Mouse (Mus musculus) forebrain, embryonic 16.5 days (tissue): ENCODE measurements around the gene Babam2. TPM values are rescaled to one million over a fixed set of nuclear protein-coding genes. Genes with fewer than 3 reads are reported as not detected.
"Not testable (repeated sequence)": the region's sequence is repeated elsewhere in the genome, so short reads cannot be mapped to it uniquely, and the experiment has no call there.

Experiments used
- ATAC-seq: fragments of 200-750 bp; cut with Nextera tagmentation; 2 replicates; pipeline ENCODE4 v1.8.0; 2017; ENCODE audit warnings: mild to moderate bottlenecking, moderate library complexity
- H3K27ac ChIP-seq: fragments of 300-500 bp; sonication (generic); 2 replicates; pipeline ENCODE4 v1.5.1; 2014; ENCODE audit warnings: low read length, control low read depth
- H3K27me3 ChIP-seq: fragments of 300-500 bp; sonication (generic); replicated peaks from 2 replicates; pipeline ENCODE4 v1.6.1; 2014; ENCODE audit warnings: low read length; ENCODE audit not compliant: control insufficient read depth, insufficient read depth
- H3K36me3 ChIP-seq: fragments of 300-500 bp; sonication (generic); 2 replicates; pipeline ENCODE4 v1.6.1; 2014; ENCODE audit not compliant: control insufficient read depth, insufficient read depth
- H3K4me1 ChIP-seq: fragments of 300-500 bp; sonication (generic); replicated peaks from 2 replicates; pipeline ENCODE4 v1.6.1; 2014; ENCODE audit warnings: low read length; ENCODE audit not compliant: control insufficient read depth, insufficient read depth
- H3K4me2 ChIP-seq: fragments of 300-500 bp; sonication (generic); 2 replicates; pipeline ENCODE4 v1.6.1; 2014; ENCODE audit warnings: mild to moderate bottlenecking, low read length, control low read depth
- H3K4me3 ChIP-seq: fragments of 300-500 bp; sonication (generic); replicated peaks from 2 replicates; pipeline ENCODE4 v1.5.1; 2014; ENCODE audit warnings: mild to moderate bottlenecking, low read length, control low read depth
- H3K9ac ChIP-seq: fragments of 300-500 bp; sonication (generic); replicated peaks from 2 replicates; pipeline ENCODE4 v1.6.1; 2014; ENCODE audit warnings: low read depth, low read length, control low read depth
- H3K9me3 ChIP-seq: fragments of 300-500 bp; sonication (generic); 2 replicates; pipeline ENCODE4 v1.6.1; 2016; ENCODE audit warnings: low read length; ENCODE audit not compliant: control insufficient read depth
- WGBS: fragments of 180-500 bp; shearing (Covaris S2); extraction: QIAGEN DNeasy Blood & Tissue Kit; methylation state at CpG from one replicate; pipeline ENCODE4 v1.1.7; 2014; 5-methylcytosine and 5-hydroxymethylcytosine counted together
- polyA plus RNA-seq: library from polyadenylated mRNA; unstranded; fragments of >200 nt; fragmentation: Nextera tagmentation; extraction: Ambion mirVana; gene quantifications from 2 replicates; pipeline ENCODE4 v1.2.1, GENCODE M21; 2015

The Babam2 gene
- polyA plus RNA-seq, 1 experiment from 2014 or later, result 53.5 TPM

- WGBS, result 87% methylated on average over 8 of the region's 8 CpGs
- H3K4me3 ChIP-seq, result no peak overlapping the region
- no peaks in the 10 kb centered on the region for H3K4me1 ChIP-seq
- no peak for ATAC-seq
- H3K27me3 ChIP-seq, result no peaks in the 10 kb centered on the region
- H3K9ac ChIP-seq, result no peak overlapping the region
- no peaks in the 10 kb centered on the region for H3K9me3 ChIP-seq
- H3K27ac ChIP-seq, result no peak overlapping the region
- no peak overlapping the region for H3K4me2 ChIP-seq
- H3K36me3 ChIP-seq, result no peaks in the 10 kb centered on the region
These were observed 265.9 kb downstream of the Babam2 start for GRCm38 (mm10) chr5:31963352-31963751.

DNA sequence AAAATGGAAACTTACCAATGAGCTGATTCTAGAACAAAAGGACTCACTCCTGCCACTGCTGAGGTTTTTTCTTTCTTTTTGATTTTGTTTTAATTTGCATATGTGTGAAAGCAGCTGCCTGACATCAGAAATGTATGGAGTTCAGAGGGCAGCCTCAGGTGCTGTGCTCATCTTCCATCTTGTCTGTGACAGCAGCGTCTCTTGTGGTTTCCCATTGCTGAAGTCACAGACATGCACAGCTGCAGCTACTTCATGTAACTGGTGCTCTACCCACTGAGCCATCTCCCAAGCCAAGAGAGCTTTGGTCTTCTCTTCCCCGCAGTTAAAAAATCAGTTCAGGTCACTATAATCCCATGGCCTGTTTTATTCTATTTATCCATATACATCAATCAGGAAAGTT lies 266.4 kb downstream of the Babam2 start:
- ATAC-seq, result no peak
- WGBS, result 92% methylated on average over 2 of the region's 2 CpGs

DNA sequence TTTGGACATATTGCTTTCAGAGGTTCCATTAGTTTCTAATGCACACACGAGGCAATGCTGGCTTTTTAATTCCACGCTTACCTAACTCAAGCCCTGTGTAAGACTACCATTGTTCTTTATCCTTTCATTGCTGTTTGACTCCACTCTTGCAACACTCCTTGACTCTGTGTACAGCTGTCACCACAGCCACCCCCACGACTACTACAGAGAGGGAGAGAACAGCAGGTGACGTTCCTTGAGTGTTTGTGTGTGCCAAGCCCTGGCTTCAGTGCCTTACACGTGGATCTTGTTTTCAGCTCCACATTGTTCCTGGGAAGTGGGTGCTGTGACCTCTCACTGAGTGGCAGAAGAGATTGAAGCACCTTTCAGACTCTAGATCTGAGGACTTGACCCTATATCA lies 269.3 kb downstream of the Babam2 start:
- H3K4me3 ChIP-seq, result no peak overlapping the region
- ATAC-seq, result no peak
- WGBS, result 56% methylated on average over 5 of the region's 5 CpGs
- no peaks in the 10 kb centered on the region for H3K27me3 ChIP-seq
- H3K4me2 ChIP-seq, result no peak overlapping the region
- H3K27ac ChIP-seq, result no peak overlapping the region
- H3K36me3 ChIP-seq, result no peaks in the 10 kb centered on the region
- no peaks in the 10 kb centered on the region for H3K4me1 ChIP-seq
- no peak overlapping the region for H3K9ac ChIP-seq
- no peaks in the 10 kb centered on the region for H3K9me3 ChIP-seq

More for the DNA sequence above, 266.4 kb downstream of the Babam2 start:
- H3K4me3 ChIP-seq, result no peak overlapping the region
- H3K4me1 ChIP-seq, result no peaks in the 10 kb centered on the region
- H3K9ac ChIP-seq, result no peak overlapping the region
- H3K36me3 ChIP-seq, result no peaks in the 10 kb centered on the region
- H3K27me3 ChIP-seq, result no peaks in the 10 kb centered on the region
- no peak overlapping the region for H3K27ac ChIP-seq
- H3K9me3 ChIP-seq, result no peaks in the 10 kb centered on the region
- no peak overlapping the region for H3K4me2 ChIP-seq

DNA sequence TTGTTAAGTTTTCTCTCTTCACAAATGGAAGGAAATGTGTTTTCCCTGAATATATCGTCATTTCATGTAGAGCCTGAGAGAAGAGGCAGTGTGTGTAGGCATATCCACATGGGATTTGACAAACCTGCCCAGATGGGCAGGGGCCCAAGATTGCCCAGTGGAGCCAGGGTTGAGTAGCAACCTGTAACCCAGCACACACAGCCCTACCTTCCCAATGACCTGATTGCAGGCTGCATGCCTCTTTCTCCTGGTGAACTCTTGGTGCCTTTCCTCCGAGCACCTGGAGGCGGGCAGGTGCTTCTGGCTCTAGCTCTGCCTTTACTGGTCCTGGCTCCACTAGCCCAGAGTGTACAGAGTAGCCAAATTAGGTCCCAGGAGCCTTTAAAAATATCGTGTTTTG lies 270.0 kb downstream of the Babam2 start:
- 85% methylated on average over 4 of the region's 4 CpGs for WGBS

DNA sequence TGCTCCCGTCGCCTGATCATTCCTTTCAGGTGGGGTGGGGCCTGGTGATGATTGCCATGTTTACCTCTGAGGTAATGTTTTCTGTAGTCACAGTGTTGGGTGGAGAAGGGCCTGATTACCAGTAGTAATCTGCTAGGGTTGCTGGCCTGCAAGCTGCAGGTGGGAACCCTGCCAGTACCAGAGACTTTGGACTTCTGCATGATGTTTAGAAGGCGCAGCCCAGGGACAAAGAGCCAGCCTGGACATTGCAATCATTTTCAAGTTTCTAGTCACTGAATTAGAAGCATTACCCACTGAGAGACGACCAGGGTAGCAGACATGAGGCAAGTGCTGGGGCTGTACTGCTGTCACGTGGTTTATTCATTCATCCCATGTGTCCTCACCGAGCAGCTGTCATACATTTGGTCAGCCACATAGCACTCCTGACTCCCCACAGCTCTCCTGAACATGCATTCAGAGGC lies 270.6 kb downstream of the Babam2 start:
- Histone ChIP-seq H3K27me3 (no peaks in the 10 kb centered on the region), H3K36me3 (no peaks in the 10 kb centered on the region)

More for the DNA sequence above, 270.0 kb downstream of the Babam2 start:
- no peak overlapping the region for H3K4me2 ChIP-seq
- H3K9ac ChIP-seq, result no peak overlapping the region
- no peak for ATAC-seq
- no peak overlapping the region for H3K27ac ChIP-seq
- no peaks in the 10 kb centered on the region for H3K9me3 ChIP-seq
- no peak overlapping the region for H3K4me3 ChIP-seq
- no peaks in the 10 kb centered on the region for H3K27me3 ChIP-seq
- H3K36me3 ChIP-seq, result no peaks in the 10 kb centered on the region
- H3K4me1 ChIP-seq, result no peaks in the 10 kb centered on the region

DNA sequence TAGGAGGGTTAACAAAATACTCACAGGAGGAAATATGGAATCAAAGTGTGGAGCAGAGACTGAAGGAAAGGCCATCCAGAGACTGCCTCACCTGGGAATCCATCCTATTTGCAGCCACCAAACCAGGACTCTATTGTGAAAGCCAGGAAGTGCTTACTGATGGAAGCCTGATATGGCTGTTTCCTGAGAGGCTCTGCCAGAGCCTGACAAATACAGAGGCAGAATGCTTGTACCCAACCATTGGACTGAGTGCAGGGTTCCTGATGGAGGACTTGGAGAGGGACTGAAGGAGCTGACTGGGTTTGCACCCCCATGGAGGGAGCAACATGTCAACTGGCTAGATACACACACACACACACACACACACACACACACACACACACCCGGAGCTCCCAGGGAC lies 274.9 kb downstream of the Babam2 start:
- H3K4me2 ChIP-seq, H3K9ac ChIP-seq, H3K27ac ChIP-seq, H3K9me3 ChIP-seq, H3K4me1 ChIP-seq, H3K4me3 ChIP-seq, H3K27me3 ChIP-seq, ATAC-seq, H3K36me3 ChIP-seq: not testable (repeated sequence)
- WGBS, result 73% methylated on average over 1 of the region's 1 CpGs

More for the DNA sequence above, 270.6 kb downstream of the Babam2 start:
- 71% methylated on average over 6 of the region's 6 CpGs for WGBS
- ATAC-seq, result no peak
- H3K4me2 ChIP-seq, result no peak overlapping the region
- H3K9me3 ChIP-seq, result no peaks in the 10 kb centered on the region
- H3K9ac ChIP-seq, result no peak overlapping the region
- H3K4me1 ChIP-seq, result no peaks in the 10 kb centered on the region
- H3K4me3 ChIP-seq, result no peak overlapping the region
- H3K27ac ChIP-seq, result no peak overlapping the region

- ATAC-seq, result peak; percentile 15; the same call in 1 of the 2 replicates
- WGBS, result 75% methylated on average over 3 of the region's 3 CpGs
- no peaks in the 10 kb centered on the region for H3K9me3 ChIP-seq
- H3K4me2 ChIP-seq, result no peak overlapping the region
- H3K4me3 ChIP-seq, result no peak overlapping the region
- no peak overlapping the region for H3K27ac ChIP-seq
- H3K4me1 ChIP-seq, result no peaks in the 10 kb centered on the region
- no peaks in the 10 kb centered on the region for H3K36me3 ChIP-seq
- H3K27me3 ChIP-seq, result no peaks in the 10 kb centered on the region
- no peak overlapping the region for H3K9ac ChIP-seq
These were observed 277.2 kb downstream of the Babam2 start for GRCm38 (mm10) chr5:31974614-31975168.

GRCm38 (mm10) chr5:31982061-31982460 lies 284.6 kb downstream of the Babam2 start:
- Histone ChIP-seq H3K36me3 (no peaks in the 10 kb centered on the region), H3K4me1 (peaks cover 2% of the 10 kb centered on the region; the same call in 1 of the 2 replicates), H3K4me2 (no peak overlapping the region), H3K4me3 (no peak overlapping the region), H3K27me3 (no peaks in the 10 kb centered on the region), H3K9me3 (no peaks in the 10 kb centered on the region), H3K9ac (no peak overlapping the region), H3K27ac (no peak overlapping the region)
- ATAC-seq, result no peak
- WGBS, result 91% methylated on average over 5 of the region's 5 CpGs

- ATAC-seq, result no peak
These were observed 285.7 kb downstream of the Babam2 start for GRCm38 (mm10) chr5:31983161-31983560.

More at GRCm38 (mm10) chr5:31983161-31983560, 285.7 kb downstream of the Babam2 start:
- Histone ChIP-seq H3K4me3 (no peak overlapping the region), H3K27ac (no peak overlapping the region), H3K27me3 (no peaks in the 10 kb centered on the region), H3K36me3 (no peaks in the 10 kb centered on the region), H3K9ac (no peak overlapping the region), H3K9me3 (no peaks in the 10 kb centered on the region), H3K4me2 (no peak overlapping the region), H3K4me1 (peaks cover 2% of the 10 kb centered on the region; the same call in 1 of the 2 replicates)
- 63% methylated on average over 7 of the region's 7 CpGs for WGBS
